Mouse (Mus musculus) erythroblast, embryonic 14.5 days (primary cell): ENCODE data around the gene BC055324. TPM values are rescaled to one million over a fixed set of nuclear protein-coding genes. Genes with fewer than 3 reads are reported as not detected.

Source experiments
- H3K27me3 ChIP-seq: 2 replicates; pipeline ENCODE4 v1.6.1; 2012; ENCODE audit warnings: inconsistent platforms; ENCODE audit not compliant: control insufficient read depth
- H3K36me3 ChIP-seq: 2 replicates; pipeline ENCODE4 v1.6.1; 2012; ENCODE audit warnings: mild to moderate bottlenecking, inconsistent platforms; ENCODE audit not compliant: control insufficient read depth
- H3K4me1 ChIP-seq: 2 replicates; pipeline ENCODE4 v1.6.1; 2012; ENCODE audit warnings: inconsistent platforms; ENCODE audit not compliant: control insufficient read depth
- H3K4me3 ChIP-seq: replicated peaks from 2 replicates; pipeline ENCODE3; 2012; ENCODE audit warnings: moderate library complexity, mild to moderate bottlenecking, inconsistent platforms
- H3K9me3 ChIP-seq: 2 replicates; pipeline ENCODE4 v1.6.1; 2012; ENCODE audit warnings: low read length, inconsistent platforms, mixed read lengths; ENCODE audit not compliant: control insufficient read depth
- GATA1 ChIP-seq: IDR thresholded peaks from 2 replicates; pipeline ENCODE4 v1.6.1; 2012; ENCODE audit warnings: low read length, inconsistent platforms, mixed read lengths
- TAL1 ChIP-seq: IDR thresholded peaks from 3 replicates; pipeline ENCODE4 v1.6.1; 2012; ENCODE audit warnings: low read length, inconsistent platforms, mixed read lengths
- polyA plus RNA-seq: library from polyadenylated mRNA; stranded (reverse); fragments of >175 nt; gene quantifications from 2 replicates; pipeline ENCODE4 v1.2.3, GENCODE M21; 2012

The BC055324 gene
- polyA plus RNA-seq, 1 experiment, result 0.22 TPM

- no peak for TF ChIP-seq GATA1
- no peak for TF ChIP-seq TAL1
- Histone ChIP-seq H3K4me3 (no peak overlapping the region), H3K4me1 (no peaks in the 10 kb centered on the region), H3K27me3 (no peaks in the 10 kb centered on the region), H3K36me3 (no peaks in the 10 kb centered on the region), H3K9me3 (no peaks in the 10 kb centered on the region)
Measured at GRCm38 (mm10) chr1:163899575-163899974, 95.0 kb downstream of the BC055324 start.

- no peak overlapping the region for H3K4me3 ChIP-seq
- no peaks in the 10 kb centered on the region for H3K27me3 ChIP-seq
- no peaks in the 10 kb centered on the region for H3K9me3 ChIP-seq
- TF ChIP-seq GATA1 (no peak), TAL1 (no peak)
- no peaks in the 10 kb centered on the region for H3K36me3 ChIP-seq
- H3K4me1 ChIP-seq, result no peaks in the 10 kb centered on the region
Measured at GRCm38 (mm10) chr1:163898291-163898764, 96.3 kb downstream of the BC055324 start.

Other genes starting within 250 kb of the BC055324 start
- gene Kifap3, start 215.2 kb downstream of the BC055324 start, polyA plus RNA-seq, result 0.02 and 0.06 TPM in 2 replicates
- 0.22 and 0.31 TPM in 2 replicates for gene Scyl3, start 65.7 kb downstream of the BC055324 start, polyA plus RNA-seq
- 0.05 TPM in 1 of 2 replicates, not detected in the other for gene Mettl18, start 93 bp upstream of the BC055324 start, polyA plus RNA-seq
- not detected in 2 replicates for gene Sele, start 53.4 kb upstream of the BC055324 start, polyA plus RNA-seq
- gene Sell, start 67.2 kb upstream of the BC055324 start, polyA plus RNA-seq, result 0.05 TPM in 1 of 2 replicates, not detected in the other
- 0.03 and 0.13 TPM in 2 replicates for gene Selp, start 120.5 kb upstream of the BC055324 start, polyA plus RNA-seq
- gene F5, start 157.0 kb upstream of the BC055324 start, polyA plus RNA-seq, result 0.01 TPM in 2 replicates